Mouse (Mus musculus): ENCODE measurements around the gene Mrpl23.

The Mrpl23 gene

GRCm38 (mm10) chr7:142552591-142553416 is 20.3 kb downstream of the Mrpl23 start:
- DNase-seq (ENCODE audit: low spot score in 2 of 2), result no peak

GRCm38 (mm10) chr7:142553417-142554335 is 21.2 kb downstream of the Mrpl23 start:
- no peak for DNase-seq (ENCODE audit: low spot score in 2 of 2)

GRCm38 (mm10) chr7:142554625-142555024 is 22.1 kb downstream of the Mrpl23 start:
- DNase-seq (ENCODE audit: low spot score in 2 of 2), result no peak

GRCm38 (mm10) chr7:142555366-142556088 is 23.0 kb downstream of the Mrpl23 start:
- no peak for DNase-seq (ENCODE audit: low spot score in 2 of 2)

- no peak for DNase-seq (ENCODE audit: low spot score in 2 of 2)
Observed at GRCm38 (mm10) chr7:142556089-142556476, 23.6 kb downstream of the Mrpl23 start.

- DNase-seq (ENCODE audit: low spot score in 2 of 2), result no peak
Observed at GRCm38 (mm10) chr7:142557696-142558095, 25.2 kb downstream of the Mrpl23 start.

- DNase-seq (ENCODE audit: low spot score in 2 of 2), result no peak
Observed at GRCm38 (mm10) chr7:142558511-142559146, 26.1 kb downstream of the Mrpl23 start.

- DNase-seq (ENCODE audit: low spot score in 2 of 2), result no peak
Observed at GRCm38 (mm10) chr7:142559651-142560175, 27.2 kb downstream of the Mrpl23 start.

GRCm38 (mm10) chr7:142560942-142561855 is 28.7 kb downstream of the Mrpl23 start:
- DNase-seq (ENCODE audit: low spot score in 2 of 2), result no peak

GRCm38 (mm10) chr7:142561856-142562404 is 29.4 kb downstream of the Mrpl23 start:
- no peak for DNase-seq (ENCODE audit: low spot score in 2 of 2)

GRCm38 (mm10) chr7:142563168-142563567 is 30.7 kb downstream of the Mrpl23 start:
- no peak for DNase-seq (ENCODE audit: low spot score in 2 of 2)

- no peak for DNase-seq (ENCODE audit: low spot score in 2 of 2)
Observed at GRCm38 (mm10) chr7:142564955-142565643, 32.6 kb downstream of the Mrpl23 start.

- no peak for DNase-seq (ENCODE audit: low spot score in 2 of 2)
Observed at GRCm38 (mm10) chr7:142566512-142566911, 34.0 kb downstream of the Mrpl23 start.

GRCm38 (mm10) chr7:142568985-142569384 is 36.5 kb downstream of the Mrpl23 start:
- no peak for DNase-seq (ENCODE audit: low spot score in 2 of 2)

GRCm38 (mm10) chr7:142570565-142570964 is 38.1 kb downstream of the Mrpl23 start:
- DNase-seq (ENCODE audit: low spot score in 2 of 2), result no peak

GRCm38 (mm10) chr7:142571458-142572220 is 39.2 kb downstream of the Mrpl23 start:
- DNase-seq (ENCODE audit: low spot score in 2 of 2), result no peak

- no peak for DNase-seq (ENCODE audit: low spot score in 2 of 2)
Observed at GRCm38 (mm10) chr7:142572343-142572742, 39.9 kb downstream of the Mrpl23 start.

GRCm38 (mm10) chr7:142572992-142573391 is 40.5 kb downstream of the Mrpl23 start:
- no peak for DNase-seq (ENCODE audit: low spot score in 2 of 2)

Data from right cerebral cortex, postnatal 36 days (tissue).